In genomic region chr3:98443924-98444323, GRCm38 (mm10) we compare ENCODE assay signal across 9 mouse cellular contexts. TPM values are rescaled to one million over a fixed set of nuclear protein-coding genes. Genes with fewer than 3 reads are reported as not detected.
"Had no signal": no experiment of that assay in that cellular context is flagged by ENCODE, and none has a peak within 500 bp of the region (broad histone marks: within the 10 kb centered on the region; RNA-seq: fewer than 3 reads in every experiment).

No protein-coding gene starts in this region.

RNA-seq across cellular contexts. Expression of gene Gm4450, which starts 13.0 kb away (rescaled TPM):
- total RNA-seq: neutrophil, adult 5-6 weeks had no signal
- polyA plus RNA-seq: neural tube, embryonic 15.5 days; small intestine, adult 2 months; stomach, embryonic 14.5 days; stomach, embryonic 15.5 days; stomach, postnatal 0 days; thymus, adult 2 months; thymus, postnatal 0 days; urinary bladder, adult 2 months had no signal
